Mouse (Mus musculus) duodenum, adult 2 months (tissue): Measurements from ENCODE around the gene Msto1. TPM values are rescaled to one million over a fixed set of nuclear protein-coding genes. Genes with fewer than 3 reads are reported as not detected.

Source experiments
- polyA plus RNA-seq: library from polyadenylated mRNA; depleted of rRNA; stranded (reverse); fragments of >200 nt; gene quantifications from 2 replicates; pipeline ENCODE4 v1.2.3, GENCODE M21; 2012; ENCODE audit warnings: low replicate concordance; rRNA removed

Gene Msto1
- 12.9 and 14.1 TPM in 2 replicates for polyA plus RNA-seq

GRCm38 (mm10) chr3:88913511-88914383 is at the start of gene Msto1:
Gene Msto1, minus strand, starts transcription at chr3:88913999.

GRCm38 (mm10) chr3:88950576-88951326 is 37.0 kb upstream of the Msto1 start, which contains the start of the genes Ash1l and Dap3:
Gene Ash1l, plus strand, starts transcription at chr3:88950622.
Gene Dap3, minus strand, starts transcription at chr3:88951181.

Other genes starting within 250 kb of the Msto1 start
- gene Khdc4, start 228.2 kb downstream of the Msto1 start, polyA plus RNA-seq: 20.1 and 49.6 TPM in 2 replicates
- gene Rit1, start 197.2 kb downstream of the Msto1 start, polyA plus RNA-seq: 16.2 and 21.1 TPM in 2 replicates
- 1.2 and 1.3 TPM in 2 replicates for gene Syt11, start 138.8 kb downstream of the Msto1 start, polyA plus RNA-seq
- gene Gon4l, start 78.8 kb downstream of the Msto1 start, polyA plus RNA-seq: 7.2 and 7.7 TPM in 2 replicates
- 1.1 and 1.9 TPM in 2 replicates for gene Ash1l, start 36.6 kb upstream of the Msto1 start, polyA plus RNA-seq
- 15.1 and 19.1 TPM in 2 replicates for gene Dap3, start 37.2 kb upstream of the Msto1 start, polyA plus RNA-seq
- gene Rusc1, start 179.3 kb upstream of the Msto1 start, polyA plus RNA-seq: 51.4 and 58.5 TPM in 2 replicates
- gene Gm43738, start 187.1 kb upstream of the Msto1 start, polyA plus RNA-seq: not detected in 2 replicates
- 58.7 and 73.8 TPM in 2 replicates for gene Fdps, start 188.0 kb upstream of the Msto1 start, polyA plus RNA-seq
- gene Pklr, start 222.1 kb upstream of the Msto1 start, polyA plus RNA-seq: 528 and 535 TPM in 2 replicates
- 0.38 and 1.6 TPM in 2 replicates for gene Hcn3, start 246.2 kb upstream of the Msto1 start, polyA plus RNA-seq